Mouse (Mus musculus) thymus, adult 2 months (tissue): ENCODE data around the gene Myo1b.

Experiments
- CTCF ChIP-seq: fragments of 200-500 bp; IDR thresholded peaks from 2 replicates; pipeline ENCODE4 v1.5.1; 2012; ENCODE audit warnings: mild to moderate bottlenecking, control low read depth, low read length, moderate library complexity, borderline replicate concordance; ENCODE audit not compliant: control insufficient read depth, poor library complexity, insufficient read depth; ENCODE audit errors: extremely low read depth
- POLR2A ChIP-seq: fragments of 200-500 bp; IDR thresholded peaks from 2 replicates; pipeline ENCODE4 v1.6.1; 2012; ENCODE audit warnings: mild to moderate bottlenecking, low read length, control low read depth, moderate library complexity; ENCODE audit not compliant: control insufficient read depth, poor library complexity, insufficient read depth; ENCODE audit errors: extremely low read depth

- TF ChIP-seq POLR2A, result no peak
- TF ChIP-seq CTCF, result no peak
These were observed 86.5 kb downstream of the Myo1b start for GRCm38 (mm10) chr1:51829353-51829752.
